Mouse (Mus musculus): ENCODE results near the gene Myo1d.

Gene Myo1d

DNA sequence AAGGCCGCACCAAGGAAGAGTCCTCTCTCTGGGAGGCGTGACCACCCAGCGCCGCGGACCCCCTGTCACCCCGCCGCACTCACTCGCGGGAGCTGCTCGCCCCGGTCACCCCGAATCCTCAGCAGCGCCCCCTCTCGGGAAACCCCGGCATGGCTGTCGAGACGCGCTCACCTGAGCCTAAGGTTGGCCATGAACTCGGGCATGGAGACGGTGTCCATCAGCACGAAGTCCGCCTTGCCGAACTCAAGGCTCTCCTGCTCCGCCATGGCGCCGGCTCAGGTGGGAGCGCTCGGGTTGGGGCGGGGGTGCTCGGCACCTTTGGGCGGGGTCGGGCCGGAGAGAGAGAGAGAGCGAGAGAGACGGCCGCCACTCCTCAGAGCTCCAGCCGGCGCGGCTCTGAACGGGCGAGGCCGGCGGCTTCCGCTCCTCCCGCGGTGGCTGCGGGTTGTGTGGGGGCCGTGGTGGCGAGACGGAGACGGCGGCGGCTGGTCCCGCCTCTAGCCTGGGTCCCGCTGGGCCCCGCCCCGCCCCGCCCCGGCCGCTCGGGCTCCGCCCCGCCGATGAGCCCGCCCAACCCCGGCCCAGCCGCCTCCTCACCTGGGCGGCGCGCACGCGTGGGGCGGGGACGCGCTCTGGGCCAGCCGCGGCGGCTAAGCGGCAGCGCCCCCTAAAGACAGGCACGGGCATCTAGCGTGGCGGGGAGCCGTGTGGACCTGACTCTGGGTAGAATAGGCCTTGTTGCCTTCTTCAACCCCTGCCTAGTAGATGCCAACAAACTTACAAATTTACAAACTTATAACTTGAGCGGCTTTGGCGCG is at the start of gene Myo1d:
Gene Myo1d, minus strand, starts transcription at position 499 of the 818 bp plus-strand sequence.
- peak; percentile 88 to 93 for DNase-seq

DNA sequence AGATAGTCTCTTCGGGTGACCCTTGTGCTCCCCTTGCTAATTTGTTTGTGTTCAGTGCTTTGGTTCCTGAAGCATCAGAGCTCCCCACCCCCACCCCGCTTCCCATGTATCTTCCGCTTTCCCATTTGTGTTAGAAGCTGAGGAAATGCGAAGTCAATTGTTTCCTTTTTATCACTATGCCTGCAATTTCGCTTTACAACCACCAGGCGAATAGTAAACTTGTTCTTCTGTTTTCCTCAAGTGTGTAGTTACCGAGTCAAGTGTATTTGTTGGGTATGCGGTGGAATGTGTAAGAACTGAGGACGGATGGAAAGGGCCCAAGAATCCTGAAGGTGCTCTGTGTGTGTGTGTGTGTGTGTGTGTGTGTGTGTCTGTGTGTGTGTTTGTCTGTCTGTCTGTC is 42.0 kb upstream of the Myo1d start:
- no peak for DNase-seq

GRCm38 (mm10) chr11:80821296-80821695 is 41.5 kb upstream of the Myo1d start:
- DNase-seq, result peak; percentile 35 to 44

DNA sequence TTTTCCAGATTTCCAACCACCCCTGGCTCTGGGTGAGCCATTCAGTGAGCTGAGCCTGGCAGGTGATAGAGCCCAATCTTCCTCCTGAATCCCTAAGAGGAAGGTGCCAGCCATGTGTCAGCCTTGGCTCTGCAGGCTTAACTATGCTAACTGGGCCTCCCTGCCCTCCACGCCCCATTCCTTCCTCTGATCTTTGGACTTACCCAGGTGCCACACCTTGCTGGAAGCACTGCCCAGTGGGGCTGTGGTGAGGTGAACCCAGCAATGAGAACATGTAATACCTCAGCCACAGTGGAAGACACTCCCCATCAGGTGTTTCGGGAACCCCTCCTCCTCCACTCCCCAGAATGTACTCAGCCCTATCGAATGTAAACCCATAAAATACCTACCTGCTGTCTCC is 40.3 kb upstream of the Myo1d start:
- DNase-seq, result peak; percentile 19 to 60

DNA sequence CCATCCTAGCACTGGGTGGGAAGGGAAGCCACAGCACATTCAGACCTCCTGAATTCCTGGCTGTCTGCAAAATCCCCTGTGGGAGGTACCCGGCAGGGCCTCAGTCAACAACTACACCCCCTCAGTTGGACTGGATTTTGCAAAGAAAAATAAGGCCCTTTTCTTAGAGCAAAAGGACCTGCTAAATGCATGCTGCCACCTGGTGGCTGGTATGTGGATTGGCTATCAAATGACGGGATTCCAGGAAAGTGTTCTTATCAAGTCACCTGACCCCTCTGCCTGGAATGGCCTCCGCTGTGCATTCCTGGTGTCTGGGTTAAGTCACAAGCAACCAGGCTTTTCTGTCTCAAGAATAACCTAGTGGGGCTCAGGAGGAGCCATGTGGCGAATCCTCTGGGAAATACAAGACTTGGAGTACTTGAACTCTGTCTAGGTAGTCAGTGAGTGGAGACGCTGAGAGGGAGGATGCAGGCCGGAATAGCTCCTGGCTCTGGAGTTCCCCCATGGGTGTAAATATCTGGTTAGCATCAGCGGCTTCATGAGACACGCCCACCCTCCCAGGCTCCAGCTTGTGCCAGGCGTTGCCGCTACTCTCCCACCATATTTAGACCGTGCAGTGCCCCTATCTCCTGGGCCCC is 38.4 kb upstream of the Myo1d start:
- DNase-seq, result peak; percentile 85 to 90

DNA sequence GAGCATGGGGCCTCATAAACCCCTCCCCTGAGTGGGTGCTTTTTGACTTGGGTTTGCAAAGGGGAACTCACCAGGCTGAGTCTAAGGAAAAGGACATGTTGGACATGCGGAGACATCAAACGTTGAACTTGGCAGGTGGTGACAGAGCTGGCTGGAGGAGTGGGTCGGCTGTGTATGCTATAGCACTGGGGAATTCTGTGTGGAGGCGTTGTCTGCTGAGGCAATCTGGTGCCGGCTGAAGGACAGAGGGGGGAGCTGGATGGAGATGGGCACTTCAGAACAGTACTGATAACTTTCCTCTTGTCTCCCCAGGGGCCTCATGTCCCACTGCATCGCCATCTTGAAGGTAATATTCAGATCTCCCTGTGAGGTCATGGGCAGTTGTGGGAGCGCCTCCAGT is 35.5 kb upstream of the Myo1d start:
- no peak for DNase-seq

DNA sequence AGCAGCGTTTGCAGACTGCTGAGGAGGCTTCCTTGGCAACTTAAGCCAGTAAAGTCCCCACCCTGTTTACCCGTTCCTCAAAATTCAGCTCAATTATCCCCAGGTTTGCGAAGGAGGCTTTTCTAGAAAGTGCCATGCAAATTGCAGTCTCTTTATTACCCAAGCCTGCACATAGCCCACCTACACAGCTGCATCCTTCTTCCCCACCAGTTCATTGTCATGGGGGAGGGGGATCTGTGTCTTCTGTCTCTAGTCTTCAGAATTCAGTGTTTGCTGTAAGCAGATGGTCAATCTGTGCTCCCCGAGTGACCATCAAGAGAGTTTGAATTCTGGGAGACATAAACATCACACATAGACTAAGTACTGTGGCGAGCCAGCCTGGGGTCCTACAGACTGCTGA is 31.3 kb upstream of the Myo1d start:
- no peak for DNase-seq

GRCm38 (mm10) chr11:80809993-80810821 is 30.4 kb upstream of the Myo1d start, which contains the start of gene Tmem98:
Gene Tmem98 (plus strand): TSS chr11:80810175.
- peak; percentile 33 to 34 for DNase-seq

DNA sequence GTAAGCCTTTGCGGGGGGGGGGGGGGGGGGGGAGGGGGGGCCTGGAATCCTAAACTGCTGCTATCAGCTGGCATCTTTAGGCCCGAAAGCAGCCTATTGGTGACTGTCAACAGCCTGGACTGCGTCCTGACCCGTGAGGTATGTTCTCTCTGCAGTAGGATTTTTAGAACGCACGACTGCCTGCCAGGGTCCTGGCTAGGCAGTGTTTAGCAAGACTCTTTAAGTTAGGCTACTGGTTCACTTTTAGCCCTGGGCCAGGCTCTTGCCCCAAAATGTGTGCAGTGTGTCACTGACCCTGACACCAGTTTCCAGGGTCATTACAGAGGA is 29.8 kb upstream of the Myo1d start:
- DNase-seq, result no peak

GRCm38 (mm10) chr11:80808551-80809070 is 28.8 kb upstream of the Myo1d start:
- peak in 1 of 2 experiments; percentile 26 for DNase-seq

GRCm38 (mm10) chr11:80802706-80803105 is 22.9 kb upstream of the Myo1d start:
- peak; percentile 76 to 80 for DNase-seq

- DNase-seq, result peak in 1 of 2 experiments; percentile 55
Measured at GRCm38 (mm10) chr11:80799979-80800378, 20.2 kb upstream of the Myo1d start.

GRCm38 (mm10) chr11:80795431-80795830 is 15.6 kb upstream of the Myo1d start:
- no peak for DNase-seq

DNA sequence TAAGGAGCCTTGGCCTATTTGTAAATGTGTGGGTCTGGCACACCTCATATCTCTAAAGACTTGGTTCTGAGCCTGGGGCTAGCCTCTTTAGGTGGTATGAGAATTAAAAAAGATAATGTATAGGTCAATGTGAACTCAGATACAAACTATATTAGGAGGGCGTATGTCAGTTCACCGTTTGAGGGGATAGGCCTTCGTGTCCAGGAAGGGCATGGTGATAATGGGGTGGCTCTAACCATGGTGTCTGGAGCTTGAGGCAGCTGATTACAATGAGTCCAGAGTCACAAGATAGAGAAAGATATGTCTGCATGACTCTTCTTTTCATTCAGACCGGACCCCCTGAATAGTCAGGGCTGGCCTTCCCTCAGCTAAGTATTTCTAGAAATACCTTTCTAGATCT is 14.5 kb upstream of the Myo1d start:
- no peak for DNase-seq

GRCm38 (mm10) chr11:80793386-80793785 is 13.6 kb upstream of the Myo1d start:
- DNase-seq, result no peak

DNA sequence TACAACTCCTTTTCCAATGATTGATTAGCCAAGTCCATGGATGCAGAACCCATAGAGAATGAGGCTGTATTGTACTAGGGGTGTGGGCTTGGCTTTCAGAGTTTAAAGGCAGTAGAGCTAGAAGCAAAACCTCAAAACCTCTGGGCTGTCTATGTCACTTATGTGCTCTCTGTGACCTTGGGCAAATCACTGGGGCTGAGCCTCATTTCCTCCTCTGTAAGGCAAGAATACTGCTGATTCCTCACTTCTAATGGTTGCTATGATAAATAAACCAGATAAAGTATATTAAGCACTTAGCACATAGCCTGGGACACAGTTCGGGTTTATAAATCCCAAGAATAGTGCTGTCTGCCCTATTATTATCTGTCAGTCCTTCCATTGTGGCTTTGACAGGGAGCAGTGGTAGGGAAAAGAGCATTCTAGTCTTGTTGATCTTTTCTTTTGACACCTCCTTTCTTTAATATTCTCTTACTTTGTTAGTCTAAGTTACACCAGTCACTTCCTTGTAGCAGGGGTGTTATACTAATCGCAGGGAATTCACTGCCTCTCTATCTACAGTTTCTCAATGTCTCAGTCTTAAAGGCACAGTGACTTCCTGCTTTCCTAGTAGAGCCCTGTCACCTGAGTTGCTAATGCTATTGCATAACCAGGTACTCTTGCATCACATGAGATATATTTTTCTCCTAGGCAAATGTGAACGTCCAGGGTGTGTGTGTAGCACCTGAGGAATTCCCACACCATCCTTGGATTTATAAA is 12.0 kb upstream of the Myo1d start:
- DNase-seq, result peak in 1 of 2 experiments; percentile 55

- no peak for DNase-seq
Measured at GRCm38 (mm10) chr11:80790413-80790812, 10.6 kb upstream of the Myo1d start.

- no peak for DNase-seq
Measured at GRCm38 (mm10) chr11:80789647-80790240, 9.9 kb upstream of the Myo1d start.

GRCm38 (mm10) chr11:80785672-80786071 is 5.8 kb upstream of the Myo1d start:
- no peak for DNase-seq

DNA sequence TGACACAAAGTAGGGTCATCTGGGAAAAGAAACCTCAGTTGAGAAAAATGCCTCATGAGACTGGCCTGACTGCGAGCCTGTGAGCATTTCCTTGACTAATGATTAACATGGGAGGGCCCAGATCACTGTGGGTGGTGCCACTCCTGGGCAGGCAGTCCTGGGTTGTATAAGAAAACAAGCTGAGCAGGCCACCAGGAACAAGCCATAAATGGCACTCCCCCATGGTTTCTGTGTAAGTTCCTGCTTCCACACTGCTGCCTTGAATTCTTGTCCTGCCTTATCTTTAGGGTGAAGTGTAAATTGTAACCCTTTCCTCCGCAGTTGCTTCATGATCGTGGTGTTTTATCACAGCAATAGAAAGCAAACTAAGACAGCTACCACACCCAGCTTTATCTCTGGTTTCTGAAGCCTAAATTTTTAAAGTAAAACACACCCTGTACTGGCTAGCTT is 4.5 kb upstream of the Myo1d start:
- DNase-seq, result peak; percentile 81 to 86

- no peak for DNase-seq
Measured at GRCm38 (mm10) chr11:80783460-80783859, 3.6 kb upstream of the Myo1d start.

- DNase-seq, result peak; percentile 57 to 70
Measured at GRCm38 (mm10) chr11:80781535-80781934, 1.7 kb upstream of the Myo1d start.

All from lung, adult 18-20 months (tissue).